Mouse (Mus musculus): ENCODE results near the gene Ccdc47.
A peak's percentile ranks its signal among the peaks of the same experiment; 100 is the strongest.

Ccdc47 gene

GRCm38 (mm10) chr11:106159921-106160840 is 56.0 kb downstream of the Ccdc47 start:
- DNase-seq = peak; percentile 85

- DNase-seq = peak; percentile 89
These were observed 56.8 kb downstream of the Ccdc47 start for GRCm38 (mm10) chr11:106159216-106159920.

GRCm38 (mm10) chr11:106158930-106159215 is 57.3 kb downstream of the Ccdc47 start:
- no peak for DNase-seq

GRCm38 (mm10) chr11:106158081-106158929 is 57.8 kb downstream of the Ccdc47 start:
- peak; percentile 50 for DNase-seq

GRCm38 (mm10) chr11:106157154-106157553 is 59.0 kb downstream of the Ccdc47 start:
- DNase-seq = no peak

GRCm38 (mm10) chr11:106156257-106156656 is 59.9 kb downstream of the Ccdc47 start:
- DNase-seq = no peak

GRCm38 (mm10) chr11:106155761-106156160 is 60.4 kb downstream of the Ccdc47 start:
- no peak for DNase-seq

GRCm38 (mm10) chr11:106154770-106155169 is 61.4 kb downstream of the Ccdc47 start:
- DNase-seq = no peak

GRCm38 (mm10) chr11:106154091-106154490 is 62.1 kb downstream of the Ccdc47 start:
- DNase-seq = no peak

GRCm38 (mm10) chr11:106152132-106152531 is 64.0 kb downstream of the Ccdc47 start:
- no peak for DNase-seq

- no peak for DNase-seq
These were observed 64.9 kb downstream of the Ccdc47 start for GRCm38 (mm10) chr11:106151219-106151618.
